Mouse (Mus musculus) kidney, adult 2 months (tissue): ENCODE data around the gene Epb41l3.

Source experiments
- CTCF ChIP-seq: fragments of 200-500 bp; conservative IDR thresholded peaks from 2 replicates; pipeline ENCODE4 v1.5.1; 2011; ENCODE audit warnings: low read depth, mild to moderate bottlenecking, control low read depth, low read length, moderate library complexity, mixed read lengths; ENCODE audit not compliant: insufficient read depth, insufficient read length
- POLR2A ChIP-seq: fragments of 200-500 bp; IDR thresholded peaks from one replicate; pipeline ENCODE4 v1.6.1; 2011; ENCODE audit warnings: low read depth, low read length, control low read depth

DNA sequence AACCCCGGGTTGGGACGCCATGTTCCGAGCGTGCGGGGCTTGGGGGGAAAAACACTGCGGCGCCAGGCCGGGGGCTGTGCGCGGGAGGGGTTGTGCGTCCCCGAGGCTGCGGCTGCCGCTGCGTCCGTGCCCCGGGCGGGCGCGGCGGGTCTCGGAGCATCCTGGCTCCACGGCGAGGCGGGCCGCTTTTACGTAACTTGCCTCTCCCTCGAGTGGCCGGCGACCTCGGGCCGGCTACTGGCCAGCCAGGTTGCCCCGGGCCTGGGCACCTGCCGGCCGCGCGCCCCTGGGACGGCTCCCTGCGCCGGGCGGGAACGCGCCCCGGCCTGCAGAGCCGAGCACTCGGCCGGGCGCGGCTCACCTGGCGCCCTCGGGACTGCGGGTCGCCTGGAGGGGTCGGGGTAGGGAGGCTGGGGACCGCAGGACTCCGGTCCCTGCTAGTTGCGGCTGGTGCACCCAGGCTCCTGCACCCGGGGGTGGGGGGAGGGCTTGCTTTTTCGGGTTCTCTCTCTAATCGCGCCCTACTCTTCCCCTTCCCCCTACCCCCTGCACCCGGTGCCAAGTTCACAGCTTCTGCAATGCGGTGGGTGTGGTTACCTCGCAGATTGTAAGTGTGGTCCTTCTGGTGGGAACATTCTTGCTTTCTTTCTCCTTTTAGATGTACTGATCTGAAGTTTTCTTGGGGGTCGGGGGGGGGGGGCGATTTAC, 81.8 kb downstream of the Epb41l3 start:
- TF ChIP-seq CTCF (no peak), POLR2A (no peak)
